Mouse (Mus musculus): ENCODE data around the gene Jdp2.

Gene Jdp2

DNA sequence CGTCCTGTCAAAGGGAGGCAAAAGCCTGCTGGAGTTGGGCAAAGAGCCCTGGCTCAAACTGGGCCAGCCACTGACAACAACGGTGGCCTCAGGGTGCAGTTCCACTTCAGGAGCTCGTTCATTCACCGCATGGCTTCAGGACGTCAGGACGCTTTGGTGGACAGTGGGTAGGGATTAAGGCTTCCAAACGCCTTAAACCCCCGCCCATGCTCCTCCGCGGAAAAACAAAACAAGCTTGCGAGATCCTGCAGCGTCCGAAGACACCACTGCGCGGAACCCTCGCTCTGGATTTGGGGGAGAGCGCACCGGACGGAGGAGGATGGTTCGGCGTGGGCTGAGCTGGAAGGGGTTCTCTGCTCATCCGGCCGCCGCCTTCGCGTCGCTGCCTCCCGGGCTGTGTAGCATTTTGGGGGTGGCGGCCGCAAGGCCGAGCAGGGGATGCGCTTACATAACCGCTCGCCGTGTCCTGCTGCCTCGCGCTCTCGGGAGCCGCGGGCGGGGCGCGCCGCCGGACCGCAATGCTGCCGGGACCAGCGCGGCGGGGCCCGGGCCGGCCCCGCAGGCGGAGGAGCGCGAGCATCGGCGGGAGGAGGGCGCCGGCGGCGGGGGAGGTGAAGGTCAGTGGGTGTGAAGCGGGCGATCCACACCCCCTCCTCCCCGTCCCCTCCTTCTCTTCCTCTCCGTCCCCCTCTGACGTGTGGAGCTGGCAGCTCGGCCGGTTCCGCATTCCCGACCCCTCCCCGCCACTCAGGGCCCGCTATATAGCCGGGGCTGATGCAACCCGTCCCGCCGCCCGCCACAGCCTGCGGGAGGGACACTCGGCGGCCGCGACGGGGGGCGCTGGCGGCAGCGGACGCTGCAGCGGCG is at the start of gene Jdp2:
Gene Jdp2, plus strand, starts transcription at position 417 of the 867 bp plus-strand sequence.
- peak; percentile 77 for DNase-seq (ENCODE audit: low read depth, low spot score)

DNA sequence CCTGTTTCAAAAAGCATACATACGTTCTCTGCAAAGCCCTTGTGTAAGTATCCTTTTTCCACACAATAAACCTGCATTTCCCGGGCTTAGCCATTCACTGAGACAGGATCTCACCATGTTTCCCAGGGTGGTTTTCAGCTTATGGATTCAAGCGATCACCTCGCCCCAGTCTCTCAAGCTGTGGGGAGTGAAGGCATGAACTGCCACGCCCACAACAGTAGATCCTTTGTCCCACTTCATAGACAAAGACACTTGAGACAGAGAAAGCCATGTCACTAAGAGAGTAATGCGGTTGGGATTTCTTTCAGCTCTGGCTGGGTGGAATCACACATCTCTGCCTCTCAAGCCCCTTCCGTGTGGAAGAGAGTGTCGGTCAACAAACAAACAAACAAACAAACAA is 49.2 kb upstream of the Jdp2 start:
- DNase-seq (ENCODE audit: low read depth, low spot score) = no peak

DNA sequence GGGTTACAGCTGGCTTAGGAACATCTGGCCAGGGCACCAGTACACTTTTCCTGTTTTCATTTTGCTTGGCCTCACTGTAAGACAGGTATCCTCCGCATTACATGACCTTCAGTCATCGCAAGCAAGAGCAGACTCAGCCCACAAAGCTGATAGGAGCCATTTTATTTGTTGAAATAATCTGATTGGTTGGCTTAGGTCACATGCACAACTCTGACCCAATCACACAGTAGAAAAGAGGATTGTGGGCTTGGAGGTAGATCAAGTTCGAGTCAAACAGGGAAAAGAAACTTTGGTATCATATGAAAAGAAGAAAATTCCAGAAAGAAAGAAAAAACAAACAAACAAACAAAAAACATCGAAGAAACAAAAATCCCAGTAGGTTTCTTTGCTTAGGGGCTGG is 48.4 kb upstream of the Jdp2 start:
- no peak for DNase-seq (ENCODE audit: low read depth, low spot score)

DNA sequence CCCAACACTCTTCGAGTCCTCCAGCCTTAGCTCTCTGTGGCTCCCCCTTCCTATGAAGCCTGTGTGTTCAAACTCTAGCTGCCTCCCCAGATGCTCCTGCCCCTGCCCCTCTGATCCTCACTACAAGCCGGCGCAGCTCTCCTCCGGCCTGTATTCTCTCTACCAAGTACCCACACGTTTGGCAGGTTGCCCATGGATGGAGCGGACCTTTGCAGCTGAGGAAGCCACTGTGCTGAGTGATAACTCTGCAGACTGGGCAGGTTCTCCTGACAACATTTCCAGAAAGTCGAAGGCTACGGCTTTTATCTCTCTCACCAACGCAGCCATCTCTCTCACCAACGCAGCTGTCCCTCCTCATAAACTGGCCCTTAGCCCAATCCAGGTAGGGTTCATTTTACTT is 39.5 kb upstream of the Jdp2 start:
- DNase-seq (ENCODE audit: low read depth, low spot score) = no peak

DNA sequence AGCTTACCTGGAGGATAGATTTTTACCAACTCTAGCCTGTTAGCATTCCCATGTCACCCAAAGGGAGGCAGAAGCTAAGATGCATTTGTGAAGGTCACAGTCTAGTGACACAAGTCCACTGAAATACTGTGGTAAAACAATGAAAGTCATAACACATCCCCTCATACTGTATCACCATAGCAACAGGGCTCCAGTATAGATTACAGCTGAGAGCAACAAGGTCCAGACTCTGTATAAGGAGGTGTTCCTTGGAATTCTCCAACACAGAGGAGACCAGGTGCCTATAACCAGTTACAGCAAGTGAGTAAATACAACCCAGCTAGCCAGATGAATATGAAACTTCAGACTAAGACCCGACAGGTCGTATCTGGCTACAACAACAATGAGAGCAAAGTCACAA is 33.4 kb upstream of the Jdp2 start:
- no peak for DNase-seq (ENCODE audit: low read depth, low spot score)

DNA sequence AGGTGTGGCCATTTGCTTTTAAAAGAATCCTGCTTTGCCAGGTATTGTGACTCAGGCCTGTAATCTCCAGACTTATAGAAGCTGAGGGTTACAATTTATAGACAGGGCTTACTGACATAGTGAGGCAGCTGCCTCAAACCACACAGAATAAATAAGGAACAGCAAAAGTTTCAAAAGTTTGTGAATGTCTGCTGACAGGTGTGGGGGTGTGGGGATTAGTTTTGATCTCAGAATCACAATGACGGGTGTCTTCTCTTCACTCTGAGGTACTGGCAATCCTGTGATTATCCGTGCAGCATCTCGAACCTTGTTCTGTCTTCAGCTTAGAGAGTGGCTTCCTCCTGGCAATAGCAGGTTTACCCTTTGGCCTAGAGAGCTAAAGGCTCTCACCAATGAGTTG is 30.5 kb upstream of the Jdp2 start:
- DNase-seq (ENCODE audit: low read depth, low spot score) = peak; percentile 55

DNA sequence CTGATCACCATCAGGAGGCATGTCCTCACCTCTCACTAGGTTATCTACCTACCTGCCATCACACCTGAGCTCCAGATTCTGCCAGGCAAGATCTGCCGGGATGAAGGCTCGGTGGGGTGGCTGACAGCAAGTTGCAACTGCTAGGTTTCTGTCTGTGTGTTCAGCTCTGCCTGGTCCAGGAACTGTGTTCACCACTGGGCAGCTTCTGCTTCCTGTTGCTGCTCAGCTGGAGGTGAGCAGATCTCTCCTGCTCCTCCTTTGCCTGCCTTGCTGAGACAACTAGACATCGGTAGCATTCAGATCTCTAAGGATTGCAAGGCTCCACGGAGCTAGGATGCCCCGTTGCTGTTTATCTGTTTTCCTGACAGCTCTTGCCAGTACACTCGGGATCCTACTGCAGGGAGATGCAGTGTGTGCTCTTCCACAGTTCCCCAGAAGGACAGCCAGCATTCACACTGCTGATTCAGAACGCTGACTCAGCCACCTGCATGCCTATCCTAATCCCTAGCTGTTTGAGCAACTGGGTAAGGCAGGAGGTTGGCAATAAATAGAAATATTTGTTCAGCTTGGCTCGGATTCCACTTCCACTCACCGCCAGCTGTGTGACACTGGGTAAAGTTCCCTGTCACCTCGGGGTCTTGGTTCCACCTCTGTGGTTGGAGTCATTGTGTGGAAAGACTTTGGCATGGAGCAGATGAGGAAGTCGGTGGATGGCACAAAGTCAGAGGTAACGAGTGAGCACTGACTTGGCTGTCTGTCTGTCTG is 29.3 kb upstream of the Jdp2 start:
- DNase-seq (ENCODE audit: low read depth, low spot score) = no peak

DNA sequence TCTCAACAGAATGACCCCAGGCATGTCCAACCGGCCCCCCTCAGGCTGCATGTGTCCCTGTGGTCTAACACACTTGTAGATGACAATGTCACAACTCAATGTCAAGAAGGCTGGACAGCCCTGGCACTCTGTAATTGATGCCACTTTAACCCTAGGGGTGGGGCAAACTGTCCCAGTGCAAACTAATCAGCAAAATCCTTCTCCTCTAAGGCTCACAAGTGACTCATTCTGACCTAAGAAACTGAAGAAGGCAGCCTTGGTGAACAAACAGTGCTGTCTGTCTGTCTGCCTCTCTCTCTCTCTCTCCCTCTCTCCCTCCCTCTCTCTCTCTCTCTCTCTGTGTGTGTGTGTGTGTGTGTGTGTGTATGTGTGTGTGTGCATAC is 28.7 kb upstream of the Jdp2 start:
- DNase-seq (ENCODE audit: low read depth, low spot score) = no peak

DNA sequence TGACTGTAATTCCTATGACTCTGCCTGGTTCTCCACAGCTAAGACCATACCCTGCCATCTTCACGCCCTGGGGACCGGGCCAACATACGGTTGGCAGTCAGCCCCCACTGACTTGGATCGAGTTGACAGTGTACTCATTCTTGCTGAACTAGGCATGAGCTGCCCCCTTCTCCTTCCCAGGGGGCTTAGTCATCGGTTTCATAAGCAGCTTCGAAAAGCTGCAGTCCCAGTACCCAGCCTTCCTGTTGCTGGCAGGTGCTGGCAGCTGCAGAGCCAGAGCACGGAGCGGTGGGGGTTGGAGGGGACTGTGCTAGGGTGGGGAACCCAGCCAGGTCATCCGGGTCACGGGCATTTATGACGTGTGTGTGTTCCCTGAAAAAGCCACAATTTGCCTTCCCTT is 27.5 kb upstream of the Jdp2 start:
- peak; percentile 77 for DNase-seq (ENCODE audit: low read depth, low spot score)

DNA sequence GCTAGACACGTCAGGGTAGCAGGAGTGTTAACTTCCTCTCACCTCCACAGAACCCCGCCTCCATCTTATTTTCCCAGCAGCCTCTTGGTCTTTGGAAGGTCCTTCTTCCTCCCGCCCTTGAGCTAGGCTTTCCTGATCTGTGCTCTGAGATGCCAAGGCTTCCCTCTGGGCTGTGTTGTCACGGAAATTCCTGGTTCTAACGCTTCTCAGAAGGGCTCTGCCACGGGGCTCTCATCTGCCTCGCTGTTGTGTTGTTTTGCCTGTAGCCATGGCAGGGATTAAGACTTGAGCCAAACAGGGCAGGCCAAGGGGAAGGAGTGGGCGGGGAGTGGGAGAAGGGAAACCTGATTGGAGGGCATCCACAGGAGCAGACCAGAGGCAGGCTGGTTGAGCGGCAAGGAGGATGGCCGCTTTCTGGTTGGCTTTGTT is 26.8 kb upstream of the Jdp2 start:
- no peak for DNase-seq (ENCODE audit: low read depth, low spot score)

DNA sequence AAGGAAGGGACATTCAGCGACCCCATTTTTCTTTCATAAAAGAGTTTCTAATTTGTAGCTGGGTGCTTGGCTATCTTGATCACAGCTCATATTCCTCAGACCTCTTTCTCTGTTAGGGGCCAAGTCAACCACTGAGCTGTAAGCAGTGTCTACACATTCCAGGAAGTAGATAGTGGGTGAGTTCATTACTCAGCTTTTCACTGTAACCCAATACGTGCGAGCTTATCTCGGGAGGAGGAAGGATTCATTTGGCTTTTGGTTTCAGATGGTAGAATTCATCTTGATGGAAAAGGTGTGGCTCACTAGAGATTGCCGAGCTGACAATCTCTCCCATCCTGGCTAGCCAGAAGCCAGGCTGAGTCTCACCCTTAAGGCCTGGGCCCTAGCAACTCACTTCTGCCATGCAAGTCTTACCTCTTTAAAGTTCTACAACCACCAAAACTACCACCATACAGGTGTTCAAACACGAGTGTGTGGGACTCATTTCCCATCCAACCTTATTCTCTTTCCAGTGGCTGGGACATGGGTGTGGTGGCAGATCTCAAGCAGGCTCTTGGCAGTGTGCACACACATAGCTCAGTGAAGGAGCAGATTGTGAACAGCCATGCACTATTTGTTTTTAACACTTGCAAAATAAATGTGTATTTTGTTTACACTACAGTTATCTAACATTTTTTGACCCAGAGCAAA is 23.9 kb upstream of the Jdp2 start:
- no peak for DNase-seq (ENCODE audit: low read depth, low spot score)

DNA sequence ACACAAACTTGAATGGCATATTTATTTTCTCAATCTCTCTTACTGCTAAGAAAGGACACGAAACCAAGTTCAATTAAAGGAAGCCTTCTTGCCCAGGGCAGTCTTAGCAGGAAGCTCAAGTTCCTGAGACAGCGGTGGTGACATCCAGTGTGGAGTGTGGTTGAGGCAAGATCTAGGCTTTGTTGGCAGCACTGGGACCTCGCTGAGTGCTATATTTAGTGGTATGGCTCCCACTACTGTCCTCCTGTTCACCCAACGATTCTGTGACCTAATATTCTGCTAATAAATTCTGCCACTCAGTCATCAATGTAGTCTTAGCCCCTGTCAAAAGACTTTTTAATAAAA is 23.4 kb upstream of the Jdp2 start:
- no peak for DNase-seq (ENCODE audit: low read depth, low spot score)

DNA sequence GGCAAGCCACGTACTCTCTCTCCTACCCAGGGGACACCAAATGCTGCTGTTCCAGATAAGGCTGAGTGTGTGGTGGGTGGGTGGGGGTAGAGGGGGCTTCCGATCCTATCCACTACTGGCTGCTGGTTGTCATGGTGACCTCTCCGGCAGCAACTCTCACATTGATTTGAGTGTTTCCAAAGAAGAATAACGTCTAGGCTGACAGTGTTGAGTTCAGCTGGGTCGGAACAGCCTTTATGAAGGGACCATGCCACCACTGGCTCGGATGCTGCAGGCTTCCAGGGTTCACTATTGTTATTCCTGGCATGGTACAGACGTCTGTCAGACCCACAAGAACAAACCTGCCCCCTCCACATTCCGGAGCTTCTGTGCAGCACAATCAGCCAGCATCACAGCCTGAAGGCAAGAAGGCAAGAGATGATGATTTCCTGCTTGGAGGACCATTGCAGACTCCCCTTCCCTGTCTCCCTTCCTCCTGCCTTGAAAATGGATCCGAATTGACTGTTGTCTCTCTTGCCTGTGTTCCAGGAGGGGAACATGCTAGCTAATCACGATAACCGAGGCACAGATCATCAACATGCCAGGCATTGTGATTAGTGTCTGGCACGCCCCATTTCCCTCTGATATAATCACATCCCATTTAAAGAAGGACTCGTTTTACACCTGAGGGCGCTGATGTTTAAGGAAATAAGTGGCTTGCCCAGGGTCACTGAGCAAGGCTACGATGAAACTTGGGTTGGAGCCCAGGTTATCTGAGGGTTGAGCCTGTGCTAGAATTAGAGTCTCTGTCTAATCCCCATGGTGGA is 17.4 kb upstream of the Jdp2 start:
- DNase-seq (ENCODE audit: low read depth, low spot score) = no peak

DNA sequence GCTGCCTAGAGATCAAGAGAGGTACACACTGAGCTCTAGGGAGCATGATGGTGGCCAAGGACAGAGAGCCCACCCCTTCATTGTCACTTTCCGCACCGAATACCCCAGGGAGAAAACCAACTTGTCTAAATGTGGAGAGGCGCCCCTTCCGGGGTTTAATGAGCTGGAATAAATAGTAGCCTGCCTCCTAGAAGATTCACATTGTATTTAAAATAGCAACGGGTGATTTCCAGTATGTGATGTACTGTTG is 16.8 kb upstream of the Jdp2 start:
- no peak for DNase-seq (ENCODE audit: low read depth, low spot score)

DNA sequence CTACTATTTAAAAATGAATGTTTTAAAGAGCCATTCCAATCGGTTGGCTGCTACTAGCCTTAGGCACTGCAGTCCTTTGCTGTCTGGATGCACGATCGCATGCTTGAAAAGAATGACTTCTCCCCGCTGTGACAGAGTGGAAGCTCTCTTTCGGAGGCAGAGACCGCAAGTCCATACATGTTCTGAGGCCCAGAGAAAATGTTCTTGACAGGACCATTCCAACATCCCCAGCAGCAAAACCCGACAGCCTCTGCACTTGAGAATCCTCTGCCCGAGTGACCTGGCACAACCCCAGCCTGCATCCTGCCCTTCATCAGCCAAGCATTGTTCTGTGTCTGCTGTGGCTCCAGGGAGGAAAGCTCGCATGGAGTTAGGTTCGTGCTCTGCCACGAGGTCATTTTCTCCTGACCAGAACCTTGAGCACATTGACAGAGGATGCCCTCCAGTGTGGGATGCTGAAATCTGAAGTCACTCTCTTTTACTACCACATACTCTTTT is 13.0 kb upstream of the Jdp2 start:
- no peak for DNase-seq (ENCODE audit: low read depth, low spot score)

DNA sequence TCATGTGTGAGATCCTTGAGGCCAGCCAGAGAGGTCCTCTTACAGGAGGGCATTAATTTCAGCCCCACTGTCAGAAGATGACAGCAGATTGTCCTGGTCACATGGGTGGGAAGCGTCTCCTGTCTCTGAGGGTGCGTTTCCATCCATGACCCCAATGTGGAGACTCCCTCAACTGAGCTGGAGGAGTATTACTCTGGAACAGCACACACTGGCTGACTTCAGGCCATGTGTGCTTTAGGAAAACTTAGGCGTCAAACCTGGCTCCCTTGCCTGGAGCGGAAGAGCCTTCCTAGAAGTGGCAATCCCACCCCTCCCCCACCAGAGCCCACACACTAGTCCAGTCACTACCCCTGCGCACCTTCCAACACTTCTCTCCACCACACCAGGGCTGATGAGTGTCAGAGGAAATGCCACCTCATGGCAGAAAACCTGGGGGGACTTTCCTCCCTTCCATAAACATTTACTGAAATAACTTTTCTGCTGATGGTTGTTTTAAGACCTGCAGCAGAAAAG is 8.9 kb upstream of the Jdp2 start:
- DNase-seq (ENCODE audit: low read depth, low spot score) = no peak

DNA sequence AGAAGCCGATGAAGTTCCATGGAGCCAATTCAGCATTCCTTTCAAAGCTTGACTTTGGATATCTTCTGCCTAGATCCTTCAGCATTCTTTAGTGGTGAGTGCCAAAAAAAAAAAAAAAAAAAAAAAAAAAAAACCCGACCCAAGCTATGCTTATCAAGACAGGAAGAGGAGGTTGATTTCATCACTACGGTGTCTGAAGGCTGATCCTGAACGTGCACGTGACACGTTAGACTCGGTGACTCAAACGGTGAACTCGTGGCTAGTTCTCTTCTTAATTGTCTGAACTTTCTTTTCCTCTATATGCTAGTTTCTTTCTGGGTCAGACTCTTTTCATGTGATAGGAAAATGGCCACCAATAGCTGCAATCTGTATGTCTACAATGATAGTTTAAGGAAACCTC is 5.9 kb upstream of the Jdp2 start:
- peak; percentile 79 for DNase-seq (ENCODE audit: low read depth, low spot score)

DNA sequence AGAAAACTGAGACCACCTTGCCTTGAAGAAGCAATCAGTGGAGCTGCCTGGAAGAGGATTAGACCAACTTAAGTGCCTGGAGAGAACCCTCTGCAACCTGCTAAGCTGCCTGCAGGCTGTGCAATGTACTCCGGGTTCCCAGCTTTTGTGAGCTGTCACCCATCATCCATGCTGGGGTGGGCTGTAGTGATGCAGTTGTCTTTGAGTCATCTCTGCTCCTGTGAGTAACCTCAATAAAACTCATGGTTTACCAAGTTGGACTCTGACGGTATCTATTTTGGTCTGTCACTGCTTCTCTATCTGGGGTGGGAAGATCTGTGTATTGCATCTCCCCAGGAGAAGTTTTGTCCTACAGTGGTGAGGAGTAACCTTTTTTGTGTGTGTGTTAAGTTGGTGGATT is 4.4 kb upstream of the Jdp2 start:
- DNase-seq (ENCODE audit: low read depth, low spot score) = no peak

DNA sequence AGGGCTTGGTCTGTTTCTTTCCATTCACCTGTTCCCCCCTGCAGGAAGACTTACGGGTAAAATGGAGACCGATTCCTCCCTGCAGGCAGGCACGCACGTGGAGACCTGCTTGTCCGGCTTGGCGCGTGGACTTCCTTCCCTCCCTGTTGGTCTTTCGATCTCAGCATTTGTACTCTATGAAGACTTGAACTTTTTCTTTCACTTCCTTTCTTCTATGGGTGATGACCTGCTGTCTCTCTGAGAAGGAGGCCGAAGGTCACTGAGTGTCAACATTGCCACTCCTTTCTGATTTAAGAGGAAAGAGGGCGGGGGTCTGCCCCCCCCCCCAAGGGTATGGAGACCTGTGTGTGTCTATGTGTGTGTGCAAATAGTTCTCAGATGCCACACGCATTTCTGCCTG is 774 bp upstream of the Jdp2 start:
- peak; percentile 76 for DNase-seq (ENCODE audit: low read depth, low spot score)

DNA sequence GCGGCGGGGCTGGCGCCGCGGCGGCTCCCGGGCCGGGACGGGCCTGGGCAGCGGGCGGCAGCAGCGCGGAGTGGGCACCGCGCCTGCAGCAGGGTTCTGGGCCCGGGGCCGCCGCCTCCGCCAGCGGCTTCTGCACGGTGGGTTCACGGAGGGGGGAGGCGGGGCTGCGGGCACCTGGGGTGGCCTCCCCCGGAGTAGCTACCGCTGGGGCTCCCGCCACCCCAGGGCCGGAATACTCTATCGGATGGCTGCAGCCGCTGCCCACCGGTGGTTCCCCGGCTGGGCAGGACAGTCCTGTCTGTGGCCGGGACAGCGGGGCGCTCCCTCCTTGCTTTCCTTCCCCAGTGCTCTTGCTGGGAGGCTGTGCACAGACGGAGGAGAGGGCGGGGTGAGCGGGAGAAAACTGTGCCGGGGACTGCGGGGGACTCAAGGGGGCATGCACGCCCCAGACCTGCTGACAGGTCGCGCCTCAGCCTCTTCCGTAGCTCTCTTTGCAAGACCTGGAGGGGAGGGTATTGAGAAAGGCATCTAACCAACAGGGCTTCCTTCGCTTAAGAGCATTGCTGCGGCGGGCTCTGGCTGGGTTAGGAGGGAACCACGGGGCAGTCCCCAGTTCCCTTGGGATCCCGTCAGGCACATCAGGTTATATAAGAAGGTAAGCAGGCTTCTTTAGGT is 788 bp downstream of the Jdp2 start:
- peak; percentile 67 for DNase-seq (ENCODE audit: low read depth, low spot score)

DNA sequence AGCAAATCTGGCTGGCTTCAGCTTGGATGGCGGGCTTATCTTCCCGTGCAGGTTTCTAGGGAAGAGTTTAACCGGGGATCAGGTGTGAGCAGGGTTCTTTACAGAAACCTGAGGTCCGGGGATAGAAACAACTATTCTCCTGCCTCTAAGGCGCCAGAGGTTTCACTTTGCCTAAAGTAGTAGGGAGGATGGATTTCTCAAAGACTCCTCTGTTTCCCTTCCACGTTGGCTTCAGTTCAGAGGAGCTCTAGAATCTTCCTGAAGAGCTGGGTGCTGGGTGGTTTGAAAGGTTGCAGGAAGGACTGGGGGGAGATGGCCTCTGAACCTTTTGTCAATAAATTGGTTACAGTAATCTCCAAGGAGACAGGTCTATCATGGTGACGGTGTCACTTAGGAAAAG is 1.8 kb downstream of the Jdp2 start:
- DNase-seq (ENCODE audit: low read depth, low spot score) = no peak
